Mouse (Mus musculus) intestine, embryonic 15.5 days (tissue): ENCODE results near the gene Atp10b. TPM values are rescaled to one million over a fixed set of nuclear protein-coding genes. Genes with fewer than 3 reads are reported as not detected.

ENCODE experiments used
- ATAC-seq: fragments of 200-750 bp; cut with Nextera tagmentation; 2 replicates; pipeline ENCODE4 v1.8.0; 2017; ENCODE audit warnings: moderate TSS enrichment, moderate library complexity
- H3K27ac ChIP-seq: fragments of 300-500 bp; sonication (generic); 2 replicates; pipeline ENCODE4 v1.5.1; 2015; ENCODE audit warnings: mild to moderate bottlenecking, inconsistent platforms
- H3K27me3 ChIP-seq: fragments of 300-500 bp; sonication (generic); replicated peaks from 2 replicates; pipeline ENCODE4 v1.6.1; 2015; ENCODE audit warnings: inconsistent platforms
- H3K36me3 ChIP-seq: fragments of 300-500 bp; sonication (generic); 2 replicates; pipeline ENCODE4 v1.6.1; 2015; ENCODE audit warnings: inconsistent platforms
- H3K4me1 ChIP-seq: fragments of 300-500 bp; sonication (generic); replicated peaks from 2 replicates; pipeline ENCODE4 v1.6.1; 2015; ENCODE audit warnings: inconsistent platforms
- H3K4me2 ChIP-seq: fragments of 300-500 bp; sonication (generic); replicated peaks from 2 replicates; pipeline ENCODE4 v1.6.1; 2015; ENCODE audit warnings: mild to moderate bottlenecking, inconsistent platforms
- H3K4me3 ChIP-seq: fragments of 300-500 bp; sonication (generic); replicated peaks from 2 replicates; pipeline ENCODE4 v1.5.1; 2015; ENCODE audit warnings: inconsistent platforms
- H3K9ac ChIP-seq: fragments of 300-500 bp; sonication (generic); 2 replicates; pipeline ENCODE4 v1.6.1; 2015; ENCODE audit warnings: inconsistent platforms
- H3K9me3 ChIP-seq: fragments of 300-500 bp; sonication (generic); 2 replicates; pipeline ENCODE4 v1.6.1; 2016; ENCODE audit warnings: inconsistent platforms
- WGBS: fragments of 180-500 bp; shearing (Covaris S2); methylation state at CpG from one replicate; pipeline ENCODE4 v1.1.7; 2015; 5-methylcytosine and 5-hydroxymethylcytosine counted together
- polyA plus RNA-seq: library from polyadenylated mRNA; unstranded; fragments of >200 nt; fragmentation: Nextera tagmentation; extraction: Ambion mirVana; gene quantifications from 2 replicates; pipeline ENCODE4 v1.2.1, GENCODE M21; 2015

Gene Atp10b
- polyA plus RNA-seq, 1 experiment from 2014 or later = 2.3 TPM

- H3K27me3 ChIP-seq = no peaks in the 10 kb centered on the region
- no peaks in the 10 kb centered on the region for H3K4me1 ChIP-seq
- H3K36me3 ChIP-seq = no peaks in the 10 kb centered on the region
- no peaks in the 10 kb centered on the region for H3K9me3 ChIP-seq
- 80% methylated on average over 6 of the region's 6 CpGs for WGBS
- no peak overlapping the region for H3K4me2 ChIP-seq
- no peak for ATAC-seq
- no peak overlapping the region for H3K27ac ChIP-seq
- H3K4me3 ChIP-seq = no peak overlapping the region
- H3K9ac ChIP-seq = no peak overlapping the region
These were observed 120.0 kb downstream of the Atp10b start for GRCm38 (mm10) chr11:43269503-43270255.

GRCm38 (mm10) chr11:43270256-43270806 is 120.7 kb downstream of the Atp10b start:
- Histone ChIP-seq H3K36me3 (no peaks in the 10 kb centered on the region), H3K27ac (no peak overlapping the region), H3K27me3 (no peaks in the 10 kb centered on the region), H3K9me3 (no peaks in the 10 kb centered on the region), H3K4me3 (no peak overlapping the region), H3K4me2 (no peak overlapping the region), H3K9ac (no peak overlapping the region), H3K4me1 (no peaks in the 10 kb centered on the region)
- WGBS = 75% methylated on average over 10 of the region's 10 CpGs
- no peak for ATAC-seq

GRCm38 (mm10) chr11:43273896-43274295 is 124.2 kb downstream of the Atp10b start:
- H3K9ac ChIP-seq = no peak overlapping the region
- H3K27me3 ChIP-seq = no peaks in the 10 kb centered on the region
- H3K4me2 ChIP-seq = no peak overlapping the region
- ATAC-seq = no peak
- H3K4me3 ChIP-seq = no peak overlapping the region
- H3K27ac ChIP-seq = no peak overlapping the region
- H3K36me3 ChIP-seq = no peaks in the 10 kb centered on the region
- no peaks in the 10 kb centered on the region for H3K9me3 ChIP-seq
- no peaks in the 10 kb centered on the region for H3K4me1 ChIP-seq

- 82% methylated on average over 6 of the region's 6 CpGs for WGBS
- H3K4me1 ChIP-seq = no peaks in the 10 kb centered on the region
- H3K27me3 ChIP-seq = no peaks in the 10 kb centered on the region
- no peak overlapping the region for H3K27ac ChIP-seq
- H3K36me3 ChIP-seq = no peaks in the 10 kb centered on the region
- no peaks in the 10 kb centered on the region for H3K9me3 ChIP-seq
- no peak for ATAC-seq
- no peak overlapping the region for H3K4me3 ChIP-seq
- H3K4me2 ChIP-seq = no peak overlapping the region
- no peak overlapping the region for H3K9ac ChIP-seq
These were observed 147.9 kb downstream of the Atp10b start for GRCm38 (mm10) chr11:43297584-43297983.

GRCm38 (mm10) chr11:43311000-43311399 is 161.3 kb downstream of the Atp10b start:
- Histone ChIP-seq H3K27ac (no peak overlapping the region), H3K27me3 (no peaks in the 10 kb centered on the region), H3K36me3 (no peaks in the 10 kb centered on the region), H3K4me3 (no peak overlapping the region), H3K9ac (no peak overlapping the region), H3K9me3 (no peaks in the 10 kb centered on the region), H3K4me2 (no peak overlapping the region), H3K4me1 (no peaks in the 10 kb centered on the region)
- ATAC-seq = no peak
- WGBS = 67% methylated on average over 1 of the region's 1 CpGs

Other genes with a start within 250 kb of the Atp10b start
- not detected in 2 replicates for gene Gm9972, start 114.1 kb upstream of the Atp10b start, polyA plus RNA-seq